Mouse (Mus musculus) brain, embryonic 14.5 days (tissue): Measurements from ENCODE around the gene Ces3a. TPM values are rescaled to one million over a fixed set of nuclear protein-coding genes. Genes with fewer than 3 reads are reported as not detected.

ENCODE experiments used
- DNase-seq: peaks from one replicate; pipeline ENCODE4 v3.0.0-alpha.2; 2011; ENCODE audit warnings: low read depth
- CTCF ChIP-seq: fragments of 200-500 bp; IDR thresholded peaks from 2 replicates; pipeline ENCODE4 v1.5.1; 2012; ENCODE audit warnings: inconsistent platforms, mild to moderate bottlenecking, moderate library complexity, borderline replicate concordance; ENCODE audit not compliant: insufficient read depth, insufficient read length; ENCODE audit errors: extremely low read depth
- POLR2A ChIP-seq: fragments of 200-500 bp; IDR thresholded peaks from 2 replicates; pipeline ENCODE4 v1.6.1; 2012; ENCODE audit warnings: mild to moderate bottlenecking, inconsistent platforms, borderline replicate concordance; ENCODE audit not compliant: poor library complexity, insufficient read depth, insufficient read length, severe bottlenecking; ENCODE audit errors: extremely low read depth
- polyA plus RNA-seq: library from polyadenylated mRNA; depleted of rRNA; stranded (reverse); fragments of >200 nt; gene quantifications from 2 replicates; pipeline ENCODE4 v1.2.3, GENCODE M21; 2012; rRNA removed

The Ces3a gene
- not detected in 2 replicates for polyA plus RNA-seq

DNA sequence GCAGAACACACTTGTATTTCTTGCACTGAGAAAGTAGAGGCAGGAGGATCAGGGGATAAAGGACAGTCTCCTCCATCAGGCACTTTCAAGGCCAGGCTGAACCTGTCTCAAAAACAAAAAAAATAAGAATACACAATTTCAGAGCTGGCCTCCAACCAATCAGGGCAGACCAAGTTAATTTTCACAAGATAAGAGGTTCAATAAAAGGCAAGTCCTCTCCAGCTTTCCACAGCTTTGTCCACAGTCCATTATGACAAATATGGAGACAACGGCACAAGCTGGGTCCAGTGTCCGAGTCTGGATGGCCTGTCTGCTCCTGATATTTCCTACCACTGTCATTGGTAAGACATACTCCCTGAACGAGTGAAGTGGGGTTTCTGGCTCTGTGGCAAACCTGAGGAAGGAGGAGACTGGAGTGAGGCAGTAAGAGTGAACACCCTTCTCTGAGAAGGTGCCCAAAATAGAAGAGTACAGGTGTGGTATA, at the start of gene Ces3a:
TSS of gene Ces3a (plus strand) at position 231 of the 484 bp plus-strand sequence.
- TF ChIP-seq CTCF (no peak), POLR2A (no peak)
- no peak for DNase-seq

GRCm38 (mm10) chr8:104999183-104999582, 49.2 kb upstream of the Ces3a start:
- TF ChIP-seq POLR2A = no peak
- DNase-seq = no peak

- TF ChIP-seq CTCF = no peak
- TF ChIP-seq POLR2A = no peak
- DNase-seq = no peak
These were observed 47.8 kb upstream of the Ces3a start, which contains the start of gene Ces2h for GRCm38 (mm10) chr8:105000586-105000985. Gene Ces2h (plus strand): TSS chr8:105000853.

- TF ChIP-seq POLR2A (no peak), CTCF (no peak)
- no peak for DNase-seq
These were observed 38.4 kb upstream of the Ces3a start for GRCm38 (mm10) chr8:105010000-105010399.

DNA sequence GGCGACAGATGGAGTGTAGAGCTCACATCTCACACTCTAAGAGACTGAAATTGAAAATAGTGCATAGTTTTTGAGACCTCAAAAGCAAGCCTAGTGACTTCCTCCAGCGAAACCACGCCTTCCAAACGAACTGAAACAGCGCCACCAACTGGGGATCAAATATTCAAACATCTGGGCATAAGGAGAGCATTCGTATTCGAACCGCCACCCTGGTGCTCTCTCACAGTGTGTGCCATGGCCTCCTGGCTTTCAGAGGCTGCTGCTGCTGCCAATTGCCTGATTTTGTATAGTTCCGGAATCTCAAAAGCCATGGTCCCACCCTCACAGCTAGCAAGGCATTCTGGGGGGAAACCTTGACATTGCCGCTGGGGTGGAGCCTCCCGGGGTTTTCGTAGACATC, 37.3 kb upstream of the Ces3a start:
- TF ChIP-seq CTCF = no peak
- TF ChIP-seq POLR2A = no peak
- DNase-seq = no peak

DNA sequence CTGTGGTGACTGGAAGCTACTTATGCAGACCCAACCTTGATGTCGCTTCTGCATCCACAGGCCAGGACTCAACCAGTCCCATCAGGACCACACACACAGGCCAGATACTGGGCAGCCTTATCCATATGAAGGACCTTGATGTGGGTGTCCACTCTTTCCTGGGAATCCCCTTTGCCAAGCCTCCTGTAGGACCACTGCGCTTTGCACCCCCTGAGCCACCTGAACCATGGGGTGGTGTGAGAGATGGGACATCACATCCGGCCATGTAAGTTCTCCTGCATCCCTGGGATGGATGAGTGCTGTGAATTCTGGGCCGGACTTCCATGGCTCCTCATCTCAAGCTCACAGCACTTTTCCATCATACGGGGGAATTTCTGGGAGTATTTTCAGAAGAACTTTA, 34.0 kb upstream of the Ces3a start:
- DNase-seq = no peak
- TF ChIP-seq POLR2A (no peak), CTCF (no peak)

DNA sequence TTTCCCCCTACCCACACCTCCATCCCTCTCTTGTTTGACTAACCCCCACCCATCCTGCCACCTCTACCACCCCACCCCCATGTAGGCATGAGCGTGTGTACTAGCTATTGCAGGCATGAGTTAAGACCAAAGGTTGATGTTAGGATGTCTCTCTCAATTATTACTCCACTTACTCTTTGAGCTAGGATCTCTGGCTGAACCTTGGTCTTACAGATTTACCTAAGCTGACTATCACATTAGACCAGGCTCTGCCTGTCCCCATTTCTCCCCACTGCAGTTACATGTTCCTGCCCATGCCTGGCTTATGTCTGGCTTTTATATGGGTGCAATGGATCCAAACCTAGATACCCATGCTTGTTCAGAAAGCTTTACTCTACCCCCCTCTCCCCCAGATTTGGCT, 26.4 kb upstream of the Ces3a start:
- DNase-seq = no peak
- TF ChIP-seq CTCF = no peak
- no peak for TF ChIP-seq POLR2A

- no peak for TF ChIP-seq CTCF
- TF ChIP-seq POLR2A = no peak
- peak; percentile 14 for DNase-seq
These were observed 25.3 kb upstream of the Ces3a start for GRCm38 (mm10) chr8:105023087-105023486.

DNA sequence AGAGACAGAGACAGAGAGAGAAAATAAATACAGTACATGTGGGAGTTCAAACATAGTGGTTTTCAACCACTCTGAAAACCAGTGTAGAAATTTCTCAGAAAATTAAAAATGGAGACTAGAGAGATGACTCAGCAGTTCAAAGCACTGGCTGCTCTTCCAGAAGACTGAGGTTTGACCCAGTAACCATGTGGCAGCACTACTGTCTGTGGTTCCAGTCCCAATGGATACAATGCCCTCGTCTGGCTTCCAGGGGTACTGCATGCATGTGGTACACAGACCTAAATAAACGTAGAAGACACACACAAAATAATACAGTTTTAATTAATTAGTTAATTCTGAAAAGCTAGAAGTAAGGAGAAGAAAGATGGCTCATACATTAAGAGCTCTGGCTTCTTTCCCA, 23.4 kb upstream of the Ces3a start:
- TF ChIP-seq CTCF (peak; percentile 27; the same call in 1 of the 2 replicates), POLR2A (no peak)
- DNase-seq = no peak

DNA sequence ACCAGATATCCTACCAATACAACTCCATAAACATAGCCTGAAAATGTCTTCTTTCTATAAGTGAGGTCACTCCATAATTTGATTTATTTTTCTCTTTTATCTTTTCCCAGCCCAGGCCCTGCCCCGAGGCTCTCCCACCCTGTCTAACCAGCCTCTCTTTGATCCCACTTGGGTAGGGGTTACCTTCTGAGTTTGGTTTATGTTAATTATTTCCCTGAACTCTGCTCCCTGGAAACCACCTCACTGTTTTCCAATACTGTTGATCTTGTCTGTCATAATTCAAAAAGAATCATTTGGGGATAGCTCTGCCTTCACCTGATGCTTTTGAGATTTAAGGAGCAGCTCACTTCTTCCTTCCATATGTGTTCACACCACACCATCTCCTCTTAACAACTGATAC, 4.9 kb upstream of the Ces3a start:
- no peak for DNase-seq
- no peak for TF ChIP-seq POLR2A
- TF ChIP-seq CTCF = no peak

DNA sequence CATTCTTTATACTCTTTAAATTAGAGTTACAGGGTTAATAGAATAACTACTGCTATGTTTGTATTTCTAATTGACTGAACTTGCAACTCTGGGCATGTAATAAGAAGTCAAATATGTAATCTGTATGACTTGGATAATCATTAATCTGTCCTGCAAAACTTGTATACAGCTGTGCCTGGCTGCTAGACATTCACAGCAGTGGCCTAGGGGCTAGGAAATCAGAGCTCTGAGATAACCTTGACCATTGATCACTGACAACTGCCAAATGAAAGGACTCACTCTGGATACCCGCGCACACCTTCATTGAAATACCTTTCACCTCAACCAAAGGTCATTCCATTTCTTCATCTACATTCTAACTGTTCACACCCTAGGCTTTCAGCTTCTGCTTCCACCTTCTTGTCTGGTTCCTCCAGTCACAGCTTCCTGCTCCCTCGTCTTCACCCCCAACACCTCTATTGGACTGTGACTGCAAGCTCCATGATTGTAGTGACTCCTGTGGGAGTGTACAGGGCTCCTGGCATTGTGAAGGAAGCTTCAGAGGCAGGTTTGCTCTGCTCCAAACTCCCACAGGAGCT, 2.5 kb upstream of the Ces3a start:
- no peak for DNase-seq
- TF ChIP-seq CTCF (no peak), POLR2A (no peak)

GRCm38 (mm10) chr8:105056211-105056610, 7.8 kb downstream of the Ces3a start:
- TF ChIP-seq POLR2A (no peak), CTCF (no peak)
- no peak for DNase-seq
